Mouse (Mus musculus) v-Abl transformed pro-B cells (cell line): Measurements from ENCODE around the gene Fbxl8.

ENCODE experiments used
- in situ Hi-C, 2 experiments: fragments of 400-800 bp; cut with MboI; formaldehyde crosslinking; loops; one replicate each; pipeline ENCODE4 v1.15.1; 2025; ENCODE audit not compliant: unreplicated experiment in 2 of 2

Fbxl8 gene

DNA sequence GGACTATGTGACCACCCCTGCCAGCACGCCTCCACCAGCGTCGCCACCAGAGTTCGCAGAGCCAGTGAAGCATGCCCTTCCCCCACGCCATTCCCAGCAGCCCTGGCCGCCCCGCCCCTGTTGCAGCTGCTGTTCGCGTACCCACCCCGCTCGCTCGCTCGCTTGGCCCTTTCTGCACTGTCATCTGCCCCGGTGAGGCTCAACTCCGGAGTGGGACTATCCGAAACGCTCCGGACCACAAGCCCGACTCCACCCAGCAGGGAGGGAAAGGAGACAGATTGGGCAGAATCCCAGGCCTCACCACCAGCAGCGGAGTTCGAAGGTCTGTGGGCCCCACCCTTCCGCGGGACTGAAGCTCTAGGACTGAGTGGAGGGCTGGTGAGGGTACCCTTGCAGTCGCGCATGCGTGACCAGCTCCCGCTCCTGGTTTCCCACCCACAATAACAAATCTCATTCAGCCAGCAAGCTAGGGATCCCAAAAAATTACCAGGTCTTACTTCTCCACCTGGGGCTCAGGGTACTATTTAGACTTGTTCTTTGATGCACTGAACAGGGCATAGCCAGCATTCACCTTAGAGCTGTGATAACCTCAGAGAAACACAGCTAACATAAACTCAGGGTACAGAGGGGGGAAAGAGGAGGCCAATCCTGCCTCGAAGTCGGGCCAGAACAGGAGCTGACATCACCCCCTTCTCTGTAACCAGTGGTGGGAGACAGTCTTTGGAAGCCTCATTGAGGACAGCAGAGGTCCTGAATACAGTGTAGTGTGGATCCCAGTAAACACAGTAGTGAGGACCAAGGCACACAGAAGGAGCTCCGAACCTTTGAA is 12.1 kb downstream of the Fbxl8 start:
- in situ Hi-C loops: no loop called here

DNA sequence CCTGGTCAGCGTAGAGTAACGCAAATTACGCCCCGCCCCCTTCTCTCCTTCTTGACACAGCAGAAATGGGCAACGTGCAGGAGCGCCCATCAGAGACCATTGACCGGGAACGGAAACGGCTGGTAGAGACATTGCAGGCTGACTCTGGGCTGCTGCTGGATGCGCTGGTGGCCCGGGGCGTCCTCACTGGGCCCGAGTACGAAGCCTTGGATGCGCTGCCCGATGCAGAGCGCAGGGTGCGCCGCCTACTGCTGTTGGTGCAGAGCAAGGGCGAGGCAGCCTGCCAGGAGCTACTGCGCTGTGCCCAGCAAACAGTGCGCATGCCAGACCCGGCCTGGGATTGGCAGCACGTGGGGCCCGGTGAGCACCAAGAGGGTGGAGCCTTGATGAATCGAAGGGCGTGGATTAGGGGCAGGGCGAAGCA is 14.5 kb downstream of the Fbxl8 start:
- in situ Hi-C loops: no loop called here

DNA sequence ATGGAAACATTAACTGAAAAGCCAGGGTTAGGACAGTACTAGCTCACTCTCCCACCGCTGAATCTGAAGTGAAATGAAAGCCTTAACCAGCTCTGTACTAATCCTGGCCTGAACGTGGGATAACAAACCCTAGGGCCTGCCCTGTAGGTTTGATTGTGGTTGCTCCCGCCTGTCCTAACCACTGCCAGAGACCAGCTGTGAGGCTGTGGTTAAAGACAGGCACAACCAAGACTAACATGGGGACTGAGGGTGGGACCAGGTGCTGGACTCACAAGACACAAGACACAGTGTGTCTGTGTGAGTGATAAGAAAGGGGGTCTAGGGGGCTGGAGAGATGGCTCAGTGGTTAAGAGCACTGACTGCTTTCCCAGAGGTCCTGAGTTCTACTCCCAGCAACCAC is 16.1 kb downstream of the Fbxl8 start:
- in situ Hi-C loops: loop anchor here (5.0 to 10.0 kb wide), 2 partner anchors 56 to 158 kb away; partner anchors contain the start of gene D230025D16Rik (in 1 of the 2)

DNA sequence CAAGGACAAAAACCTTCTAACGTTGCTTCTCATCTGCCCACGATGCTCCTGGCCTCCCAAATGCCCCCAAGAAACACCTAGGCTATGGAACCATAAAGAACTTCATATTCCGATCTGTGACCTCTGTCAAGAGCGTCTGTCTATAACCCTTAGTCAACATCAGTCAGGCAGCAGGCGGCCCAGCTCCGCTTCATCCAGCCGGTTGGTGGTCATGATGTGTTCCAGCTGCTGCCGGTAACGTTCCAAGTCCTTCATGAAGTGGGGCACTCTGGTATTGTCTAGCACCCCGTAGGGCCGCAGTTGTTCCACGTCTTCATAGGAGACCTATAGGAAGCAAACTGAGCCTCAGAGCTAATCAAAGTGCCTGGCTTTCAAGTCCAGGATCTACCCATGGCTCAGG is 17.4 kb downstream of the Fbxl8 start:
- in situ Hi-C loops: loop anchor here (5.0 to 10.0 kb wide), 2 partner anchors 57 to 160 kb away; partner anchors contain the start of gene D230025D16Rik (in 1 of the 2)

DNA sequence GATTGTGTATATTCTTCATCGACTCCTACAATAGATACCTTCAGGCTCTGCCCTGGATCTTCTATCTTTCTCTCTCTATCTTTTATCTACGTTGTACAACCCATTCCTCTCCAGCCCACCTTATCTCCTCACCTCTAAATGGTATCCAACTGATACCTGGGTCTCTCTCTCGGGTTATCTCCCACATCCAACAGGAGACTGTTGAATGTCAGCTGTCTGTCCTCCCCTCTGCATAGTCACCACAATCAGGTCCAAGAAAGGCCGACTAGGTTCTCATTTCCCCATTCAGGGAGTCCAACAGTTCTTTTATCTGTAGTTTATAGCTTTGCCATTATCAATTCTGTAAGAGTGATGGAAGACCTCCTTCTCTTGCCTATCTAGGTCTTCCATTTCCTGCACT is 17.8 kb downstream of the Fbxl8 start:
- in situ Hi-C loops: loop anchor here (5.0 to 10.0 kb wide), 2 partner anchors 57 to 160 kb away; partner anchors contain the start of gene D230025D16Rik (in 1 of the 2)

DNA sequence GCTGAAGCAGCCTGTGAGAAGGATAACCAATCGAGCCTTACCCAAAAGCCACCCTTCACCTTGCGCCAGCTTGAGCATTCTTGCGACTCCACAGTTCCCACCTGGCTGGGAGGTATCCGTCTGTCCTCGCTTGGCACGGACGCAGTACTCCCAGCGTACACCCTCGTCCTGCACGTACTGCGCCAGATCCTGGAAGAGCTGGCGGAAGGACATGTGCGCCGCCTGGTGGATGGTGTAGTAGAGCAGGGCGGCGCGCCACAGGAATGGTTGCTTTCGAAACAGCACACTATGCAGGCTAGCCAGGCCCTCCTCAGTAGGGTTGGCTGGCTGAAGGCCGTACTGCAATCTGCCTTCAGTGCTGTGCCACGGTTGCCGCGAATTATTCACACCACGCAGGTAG is 18.6 kb downstream of the Fbxl8 start:
- in situ Hi-C loops: loop anchor here (5.0 to 10.0 kb wide), 2 partner anchors 58 to 161 kb away; partner anchors contain the start of gene D230025D16Rik (in 1 of the 2)

DNA sequence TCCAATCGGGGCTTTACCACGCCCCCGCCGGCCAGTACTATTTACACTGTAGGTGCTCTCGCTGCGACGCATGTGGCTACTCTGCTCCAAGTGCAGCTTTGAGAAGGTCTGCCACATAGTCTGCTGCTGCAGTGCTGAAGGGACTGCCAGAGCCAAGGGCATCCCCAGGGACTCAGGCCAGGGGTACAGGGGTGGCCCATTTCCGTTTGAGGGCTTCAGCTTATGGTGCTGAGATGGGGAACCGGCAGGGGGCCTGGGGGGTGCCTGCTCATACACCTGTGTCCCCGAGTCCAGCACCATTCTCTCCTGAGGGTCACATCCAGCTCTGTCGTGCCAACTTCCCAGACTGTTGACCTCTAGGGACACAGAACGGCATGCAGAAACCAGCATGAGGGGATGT is 21.1 kb downstream of the Fbxl8 start:
- in situ Hi-C loops: loop anchor here (5.0 to 10.0 kb wide), 4 partner anchors 33 to 163 kb away; partner anchors contain the start of gene D230025D16Rik (in 1 of the 2)

DNA sequence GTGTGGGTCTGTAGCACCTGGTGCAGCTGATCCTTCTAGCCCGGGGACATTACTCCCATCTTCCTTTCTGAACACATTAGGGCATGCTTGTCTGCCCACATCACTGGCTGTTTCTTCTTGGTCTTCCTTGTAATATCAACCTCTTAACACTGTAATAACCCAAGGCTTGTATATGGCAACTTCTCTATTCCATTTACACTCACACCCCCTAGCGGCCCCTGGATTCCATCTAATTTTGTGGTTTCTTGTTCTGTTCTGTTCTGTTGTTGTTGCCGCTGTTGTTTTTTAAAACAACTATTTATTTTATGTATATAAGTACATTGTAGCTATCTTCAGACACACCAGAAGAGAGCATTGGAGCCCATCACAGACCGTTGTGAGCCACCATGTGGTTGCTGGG is 22.5 kb downstream of the Fbxl8 start:
- in situ Hi-C loops: loop anchor here (5.0 to 10.0 kb wide), 4 partner anchors 35 to 165 kb away; partner anchors contain the start of gene D230025D16Rik (in 1 of the 2)

DNA sequence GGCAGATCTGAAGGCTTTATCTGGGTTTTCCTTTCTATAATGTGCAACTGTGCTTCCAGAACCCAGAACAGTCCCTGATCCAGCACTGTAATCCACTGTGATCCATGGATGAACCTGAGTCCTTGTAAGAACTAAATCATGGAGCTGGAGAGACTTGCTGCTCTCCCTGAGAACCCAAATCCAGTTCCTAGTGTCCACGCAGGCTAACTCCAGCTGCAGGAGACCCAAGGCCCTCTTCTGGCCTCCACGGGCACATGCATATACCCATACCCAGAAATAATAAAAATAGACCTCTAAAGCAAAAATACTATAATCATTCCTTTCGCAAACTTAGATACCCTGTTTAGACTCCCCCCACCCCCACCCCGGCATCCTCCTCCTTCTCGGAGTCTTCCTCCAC is 23.8 kb downstream of the Fbxl8 start:
- in situ Hi-C loops: loop anchor here (5.0 to 10.0 kb wide), 4 partner anchors 36 to 166 kb away; partner anchors contain the start of gene D230025D16Rik (in 1 of the 2)

DNA sequence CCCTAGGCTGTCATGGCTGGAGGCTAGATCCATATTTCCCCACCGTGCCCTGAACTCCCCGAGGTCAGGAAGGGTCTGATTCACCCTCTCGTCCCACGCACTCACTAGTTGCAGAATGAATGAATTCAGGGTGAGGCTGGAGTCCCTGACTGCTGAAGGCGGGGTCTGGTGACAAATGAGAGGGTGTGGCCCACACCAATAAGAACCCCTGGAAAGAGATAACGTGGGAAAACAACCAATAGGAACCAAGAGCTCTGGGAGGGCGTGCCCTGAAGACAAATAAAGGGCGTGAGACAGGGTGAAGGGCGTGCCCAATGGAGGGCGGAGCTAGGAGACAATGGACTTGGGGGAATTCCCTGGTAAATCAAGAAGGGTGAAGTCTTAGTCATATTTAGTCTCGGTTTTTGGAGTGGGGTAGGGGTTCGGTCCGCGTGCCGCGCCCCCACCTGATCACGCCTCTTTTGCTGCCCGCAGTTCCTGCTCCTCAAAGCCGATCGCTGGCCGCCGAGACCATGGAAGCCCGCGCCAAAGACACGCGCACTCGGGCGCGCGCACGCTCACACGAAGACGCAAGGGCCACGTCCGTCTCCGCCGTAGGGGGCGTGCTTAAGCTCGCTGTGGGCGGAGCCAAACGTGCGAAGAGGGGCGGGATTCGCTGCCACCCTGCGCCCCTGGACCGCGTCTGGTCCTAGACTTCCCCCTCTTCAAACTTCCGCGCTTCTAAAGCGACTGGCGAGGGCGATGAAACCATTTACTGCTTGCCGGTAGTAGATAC is 24.7 kb downstream of the Fbxl8 start:
- in situ Hi-C loops: loop anchor here (5.0 to 10.0 kb wide), 4 partner anchors 37 to 167 kb away; partner anchors contain the start of gene D230025D16Rik (in 1 of the 2)

DNA sequence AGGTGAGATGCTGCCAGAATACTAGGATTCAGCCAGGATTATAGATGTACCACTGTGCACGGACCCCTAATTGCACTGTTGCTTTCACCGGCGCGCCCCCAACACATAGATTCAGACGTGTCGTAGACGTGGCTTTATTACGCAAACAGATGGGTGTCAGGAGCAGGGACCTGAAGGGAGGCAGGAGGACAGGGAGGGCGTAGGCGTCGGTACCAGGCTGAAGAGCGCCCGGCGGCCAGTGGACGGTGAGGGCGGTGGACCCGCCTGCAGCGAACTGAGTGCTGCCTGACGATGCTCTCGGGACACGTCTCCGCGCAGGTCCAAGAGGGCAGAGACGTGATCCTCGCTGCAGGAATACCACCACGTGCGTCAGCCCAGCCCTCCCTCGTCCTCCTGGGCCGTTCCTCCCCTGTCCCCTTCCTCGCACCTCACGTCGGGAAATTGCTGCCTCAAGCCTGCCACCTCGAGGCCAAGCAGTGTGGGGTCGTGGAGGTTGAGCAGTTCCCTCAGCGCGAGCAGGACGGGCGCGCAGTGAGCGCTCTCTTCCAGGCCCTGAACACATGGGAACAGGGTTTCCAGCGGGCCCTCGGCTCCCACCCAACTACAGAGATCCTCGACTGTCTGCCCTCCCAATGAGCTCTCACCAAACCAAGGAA is 25.5 kb downstream of the Fbxl8 start, which contains the start of gene 4931428F04Rik:
Gene 4931428F04Rik (minus strand): TSS at position 60 of the 656 bp plus-strand sequence.
- in situ Hi-C loops: loop anchor here (5.0 to 10.0 kb wide), 7 partner anchors 38 to 638 kb away; partner anchors contain the start of genes D230025D16Rik (in 1 of the 2), Fhod1 (in 1 of the 2) and Slc9a5 (in 1 of the 2)

DNA sequence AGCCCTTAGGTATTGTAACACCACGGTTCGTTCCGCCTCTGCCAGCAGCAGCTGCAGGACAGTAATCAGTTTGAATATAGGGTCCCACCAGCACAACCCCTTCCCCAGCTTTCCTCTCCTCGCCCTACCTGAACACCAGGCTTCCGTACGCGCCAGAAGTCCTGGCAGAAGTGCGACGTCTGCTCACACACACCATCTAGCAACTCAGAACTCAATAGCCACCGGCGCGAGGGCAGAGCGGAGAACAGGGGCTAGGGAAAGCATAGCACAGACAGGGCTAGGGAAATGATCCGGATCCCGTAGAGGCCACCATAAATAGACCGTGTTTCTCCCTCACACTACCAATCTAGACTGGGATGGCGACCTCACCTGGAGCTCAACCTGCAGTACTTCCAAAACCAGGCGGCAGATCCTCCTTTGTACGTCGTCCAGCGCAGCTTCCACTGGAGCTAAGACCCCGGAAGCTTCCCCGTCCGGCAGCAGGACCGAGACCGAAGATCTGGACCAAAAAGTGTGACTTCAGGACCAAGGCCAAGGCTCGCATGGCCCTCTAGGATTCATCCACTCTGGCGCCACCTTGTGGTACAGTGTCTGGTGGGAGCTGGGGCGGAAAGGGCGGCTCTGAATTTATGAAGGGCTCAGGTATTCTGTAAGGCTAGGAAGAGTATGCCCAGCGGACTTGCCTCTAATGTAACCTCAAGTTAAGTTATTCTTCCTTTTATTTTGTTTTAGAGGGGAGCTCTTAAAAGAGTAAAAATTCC is 26.3 kb downstream of the Fbxl8 start:
- in situ Hi-C loops: loop anchor here (5.0 kb wide), 3 partner anchors 57 to 638 kb away; partner anchors contain the start of genes Fhod1 (in 1 of the 2) and Slc9a5 (in 1 of the 2)

DNA sequence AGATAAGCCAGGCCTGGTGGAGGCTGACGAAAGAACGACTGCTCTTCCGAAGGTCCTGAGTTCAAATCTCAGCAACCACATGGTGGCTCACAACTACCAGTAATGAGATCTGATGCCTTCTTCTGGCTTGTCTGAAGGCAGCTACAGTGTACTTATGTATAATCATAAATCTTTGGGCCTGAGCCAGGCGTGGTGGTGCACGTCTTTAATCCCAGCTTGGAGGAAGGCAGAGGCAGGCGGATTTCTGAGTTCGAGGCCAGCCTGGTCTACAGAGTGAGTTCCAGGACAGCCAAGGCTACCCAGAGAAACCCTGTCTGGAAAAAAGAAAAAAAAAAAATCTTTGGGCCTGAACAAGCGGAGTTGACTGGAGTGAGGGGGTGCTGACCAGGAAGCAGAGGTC is 26.9 kb downstream of the Fbxl8 start:
- in situ Hi-C loops: loop anchor here (5.0 kb wide), 3 partner anchors 56 to 639 kb away; partner anchors contain the start of genes Fhod1 (in 1 of the 2) and Slc9a5 (in 1 of the 2)

DNA sequence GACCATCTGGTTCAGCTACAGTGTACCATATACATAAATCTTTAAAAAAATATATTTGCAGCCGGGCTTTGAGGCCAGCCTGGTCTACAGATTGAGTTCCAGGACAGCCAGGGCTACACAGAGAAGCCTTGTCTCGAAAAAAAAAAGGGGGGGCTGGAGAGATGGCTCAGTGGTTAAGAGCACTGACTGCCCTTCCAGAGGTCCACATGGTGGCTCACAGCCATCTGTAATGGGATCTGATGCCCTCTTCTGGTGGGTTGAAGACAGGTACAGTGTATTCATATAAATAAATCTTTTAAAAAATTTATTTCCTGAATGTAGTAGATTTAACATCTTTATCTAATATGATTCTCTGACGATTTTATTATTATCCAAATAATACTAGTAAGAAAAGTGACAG is 27.4 kb downstream of the Fbxl8 start:
- in situ Hi-C loops: loop anchor here (5.0 kb wide), 3 partner anchors 55 to 640 kb away; partner anchors contain the start of genes Fhod1 (in 1 of the 2) and Slc9a5 (in 1 of the 2)

DNA sequence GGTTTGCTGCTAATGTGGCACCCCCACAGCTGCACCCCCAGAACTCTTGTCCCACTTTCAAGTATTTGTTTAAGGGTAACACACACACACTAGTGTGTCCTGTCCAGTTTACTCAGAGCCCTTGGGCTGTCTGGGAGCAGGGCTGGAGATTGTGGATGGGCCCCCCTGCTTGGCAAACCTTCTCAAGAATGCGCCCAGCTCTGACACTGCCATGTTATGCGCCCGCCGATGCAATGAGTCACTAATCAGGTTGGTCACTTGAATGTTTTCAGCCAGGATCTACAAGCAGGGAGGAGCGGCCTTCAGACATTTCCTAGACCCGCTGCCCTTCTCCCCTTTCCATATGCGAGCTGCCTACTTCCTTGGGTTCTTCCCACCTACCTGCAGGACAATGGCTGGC is 28.0 kb downstream of the Fbxl8 start:
- in situ Hi-C loops: loop anchor here (5.0 kb wide), 3 partner anchors 55 to 640 kb away; partner anchors contain the start of genes Fhod1 (in 1 of the 2) and Slc9a5 (in 1 of the 2)

DNA sequence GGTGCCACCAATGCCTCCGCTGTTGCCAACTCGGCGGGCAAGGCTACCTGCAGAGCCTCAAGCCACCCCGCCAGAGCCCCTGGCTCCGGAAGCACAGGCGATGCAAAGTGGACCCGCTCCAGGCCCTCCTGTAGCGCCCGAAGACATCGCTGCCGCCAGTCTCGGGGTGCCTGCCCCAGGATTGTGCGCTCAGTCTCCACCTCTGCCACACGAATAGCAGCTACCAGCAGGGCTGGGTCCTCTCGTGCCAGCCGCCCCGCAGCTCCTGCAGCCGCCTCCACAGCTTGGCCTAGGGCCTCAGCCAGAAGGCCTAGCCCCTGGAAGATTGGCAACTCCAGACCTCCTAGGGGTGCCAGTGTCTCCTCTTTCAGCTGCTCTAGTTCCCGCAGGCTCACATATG is 29.0 kb downstream of the Fbxl8 start:
- in situ Hi-C loops: loop anchor here (5.0 kb wide), 3 partner anchors 54 to 641 kb away; partner anchors contain the start of genes Fhod1 (in 1 of the 2) and Slc9a5 (in 1 of the 2)

DNA sequence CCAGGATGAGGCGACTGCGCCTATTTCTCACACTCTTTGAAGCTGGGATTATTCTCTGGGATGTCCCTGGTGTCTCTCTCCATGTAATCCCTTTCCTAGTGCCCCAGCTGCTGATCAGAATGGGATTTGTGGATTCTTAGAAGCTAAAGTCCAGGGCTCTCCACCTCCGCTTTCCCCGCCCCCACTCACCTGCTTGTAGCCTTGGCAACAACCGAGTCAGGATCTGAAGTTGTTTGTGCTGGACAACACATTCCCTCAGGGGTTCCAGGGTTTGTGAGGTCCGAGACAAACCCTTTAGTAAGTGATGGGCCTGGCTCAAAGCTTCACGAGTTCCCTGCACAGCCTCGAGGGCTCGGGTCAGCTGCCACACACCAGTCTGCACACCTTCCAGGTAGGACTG is 30.3 kb downstream of the Fbxl8 start:
- in situ Hi-C loops: loop anchor here (5.0 kb wide), 3 partner anchors 53 to 642 kb away; partner anchors contain the start of genes Fhod1 (in 1 of the 2) and Slc9a5 (in 1 of the 2)

DNA sequence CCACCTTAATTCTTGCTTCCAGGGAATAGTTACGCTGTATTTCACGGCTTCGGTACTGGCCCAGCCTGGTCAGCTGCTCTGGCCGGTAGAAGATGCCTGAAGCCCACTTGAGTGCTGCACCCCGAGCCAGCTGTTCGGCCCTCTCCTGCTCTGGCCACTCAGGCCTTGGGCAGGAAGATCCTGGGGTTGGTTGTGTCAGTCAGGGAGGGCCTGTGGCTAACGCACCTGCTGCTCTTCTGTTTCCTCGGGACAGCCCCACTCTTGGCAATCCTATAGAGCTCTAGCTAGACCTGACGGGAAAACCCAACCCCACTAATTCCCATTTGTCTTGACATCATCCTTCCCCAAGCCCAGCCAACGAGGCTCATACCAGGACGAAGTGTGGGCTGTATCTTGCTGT is 30.8 kb downstream of the Fbxl8 start:
- in situ Hi-C loops: no loop called here
